Mouse (Mus musculus): ENCODE measurements around the gene Phactr1.

The Phactr1 gene

DNA sequence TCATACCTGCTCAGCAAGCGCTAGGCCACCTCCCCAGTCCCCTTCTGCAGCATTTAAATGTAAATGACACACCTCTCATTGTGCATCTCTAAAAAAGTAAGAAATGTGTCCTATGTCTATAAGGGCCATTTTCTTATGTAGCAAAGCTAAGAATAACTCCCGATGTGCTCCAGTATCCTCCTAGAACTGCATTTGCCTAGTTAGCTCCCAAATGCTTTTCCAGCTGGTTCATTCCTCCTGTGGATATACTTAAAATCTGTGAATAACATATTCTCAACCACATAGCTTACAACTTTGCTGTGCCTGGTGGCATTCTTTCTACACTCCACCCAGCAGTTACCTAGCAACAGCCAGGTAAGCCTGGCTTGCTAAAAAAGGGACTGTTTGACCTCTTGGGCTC, 349.8 kb downstream of the Phactr1 start:
- no peak for DNase-seq (ENCODE audit: low spot score)

- DNase-seq (ENCODE audit: low spot score), result no peak
These were observed 352.0 kb downstream of the Phactr1 start for GRCm38 (mm10) chr13:43032451-43032850.

GRCm38 (mm10) chr13:43036510-43036909, 356.1 kb downstream of the Phactr1 start:
- no peak for DNase-seq (ENCODE audit: low spot score)

DNA sequence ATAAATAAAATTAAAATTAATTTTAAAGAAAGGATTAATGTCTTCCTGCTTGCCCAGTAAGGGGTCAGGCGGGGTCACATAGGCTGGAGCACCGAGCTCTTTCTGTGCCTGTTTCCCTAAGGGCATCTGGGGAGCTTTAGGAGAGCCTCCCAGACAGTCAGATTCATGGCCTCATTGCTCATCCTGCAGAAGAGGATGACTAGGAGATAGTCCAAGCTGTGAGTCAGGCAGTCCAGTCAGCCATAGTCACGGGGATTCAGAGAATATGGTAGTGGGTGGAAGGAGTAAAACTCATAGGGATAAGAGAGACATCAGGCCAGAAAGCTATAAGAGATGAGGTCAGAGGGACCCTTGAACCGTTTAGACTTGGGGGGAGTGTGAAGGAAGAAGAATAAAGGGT, 362.3 kb downstream of the Phactr1 start:
- no peak for DNase-seq (ENCODE audit: low spot score)

DNA sequence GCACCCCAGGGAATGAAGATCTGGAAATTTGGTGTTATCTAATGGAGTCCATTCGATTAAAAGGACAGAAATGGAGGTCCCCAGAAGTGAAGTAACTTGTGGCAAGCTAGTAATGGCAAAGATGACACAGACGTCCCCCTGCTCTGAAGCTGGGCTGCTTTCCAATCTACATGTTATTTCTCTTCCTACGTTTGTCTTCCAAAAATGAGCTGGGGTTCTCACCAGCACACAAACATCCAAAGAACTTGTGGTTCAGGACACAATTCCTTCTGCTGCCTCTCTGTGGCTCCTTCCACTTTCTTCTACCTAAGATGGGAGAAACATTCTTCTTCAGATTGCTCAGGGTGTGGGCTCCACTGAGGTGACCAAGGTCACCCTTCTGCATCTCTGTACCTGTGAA, 368.1 kb downstream of the Phactr1 start:
- DNase-seq (ENCODE audit: low spot score), result no peak

DNA sequence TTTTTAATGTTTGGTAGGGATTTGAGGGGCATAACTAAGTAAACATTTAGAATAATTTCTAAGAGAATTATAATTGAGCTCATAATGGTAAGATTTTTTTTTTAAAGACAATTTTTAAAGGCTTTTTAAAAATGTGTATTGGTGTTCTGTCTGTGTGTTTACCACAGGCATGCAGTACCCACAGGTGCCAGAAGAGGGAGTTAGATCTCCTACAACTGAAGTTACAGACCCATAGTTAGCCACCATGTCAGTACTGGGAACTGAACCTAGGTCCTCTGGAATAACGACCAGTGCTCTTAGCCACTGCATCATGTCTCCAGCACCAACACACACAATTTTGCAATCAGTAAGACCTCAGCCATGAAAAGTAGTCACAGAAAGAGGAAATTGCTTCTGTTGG, 372.8 kb downstream of the Phactr1 start:
- DNase-seq (ENCODE audit: low spot score), result no peak

GRCm38 (mm10) chr13:43055136-43055535, 374.7 kb downstream of the Phactr1 start:
- no peak for DNase-seq (ENCODE audit: low spot score)

DNA sequence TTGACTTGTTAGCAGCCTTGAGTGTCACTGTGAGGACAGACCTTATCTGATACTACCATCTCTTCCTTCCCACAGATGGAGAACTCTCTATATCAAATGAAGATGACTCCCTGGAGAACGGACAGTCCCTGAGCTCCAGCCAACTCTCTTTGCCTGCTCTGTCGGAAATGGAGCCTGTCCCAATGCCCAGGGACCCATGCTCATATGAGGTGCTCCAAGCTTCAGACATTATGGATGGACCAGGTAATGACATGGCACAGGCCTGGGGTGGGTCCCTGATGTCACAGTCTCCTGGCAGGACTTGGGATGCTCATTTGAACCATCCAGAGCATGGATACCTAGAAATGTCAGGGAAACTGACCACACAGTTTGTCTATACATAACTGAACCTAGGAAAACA, 376.7 kb downstream of the Phactr1 start:
- DNase-seq (ENCODE audit: low spot score), result no peak

DNA sequence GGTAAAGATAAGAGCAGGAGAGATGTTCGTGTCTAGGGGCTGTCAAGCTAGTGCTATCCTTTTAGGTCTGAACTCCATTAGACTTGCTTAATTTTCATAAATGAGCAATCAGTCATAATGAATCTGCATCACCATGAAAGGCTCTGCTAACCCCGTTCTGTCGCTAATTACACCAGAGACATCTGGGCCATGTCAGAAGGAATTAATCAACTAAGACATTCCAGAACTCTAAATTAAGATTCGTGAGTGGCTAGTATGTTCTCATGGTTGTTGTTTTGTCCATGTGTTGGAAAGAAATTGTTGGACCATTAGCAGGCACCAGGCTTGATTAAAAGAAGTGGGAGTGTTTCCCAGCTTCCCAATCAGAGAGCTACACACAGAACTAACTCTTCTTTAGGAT, 382.9 kb downstream of the Phactr1 start:
- DNase-seq (ENCODE audit: low spot score), result no peak

DNA sequence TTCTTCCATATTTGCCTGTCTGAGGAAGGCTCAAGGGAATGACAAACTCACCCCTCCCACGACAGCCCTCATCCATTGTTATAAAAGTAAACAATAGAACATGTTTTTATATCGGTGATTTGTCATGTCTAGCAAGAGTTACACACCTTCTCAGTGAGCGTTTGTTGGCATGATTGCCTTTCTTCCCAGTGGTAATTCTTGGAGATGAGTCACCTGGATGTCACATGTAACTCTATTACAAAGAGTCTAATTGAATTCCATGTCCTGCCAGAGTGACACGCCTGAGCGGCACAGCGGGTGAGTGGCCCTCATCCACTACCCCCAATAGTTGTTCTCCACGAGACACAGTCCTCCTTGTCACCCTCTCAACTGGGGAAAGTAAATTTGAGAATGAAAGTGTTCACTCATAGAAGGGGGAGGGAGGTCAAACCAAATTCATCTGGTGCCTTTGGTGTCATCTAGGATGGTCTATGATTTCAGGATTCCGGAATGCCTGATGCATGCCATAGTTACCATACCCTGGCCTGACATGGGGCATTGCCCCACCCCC, 388.4 kb downstream of the Phactr1 start:
- no peak for DNase-seq (ENCODE audit: low spot score)

DNA sequence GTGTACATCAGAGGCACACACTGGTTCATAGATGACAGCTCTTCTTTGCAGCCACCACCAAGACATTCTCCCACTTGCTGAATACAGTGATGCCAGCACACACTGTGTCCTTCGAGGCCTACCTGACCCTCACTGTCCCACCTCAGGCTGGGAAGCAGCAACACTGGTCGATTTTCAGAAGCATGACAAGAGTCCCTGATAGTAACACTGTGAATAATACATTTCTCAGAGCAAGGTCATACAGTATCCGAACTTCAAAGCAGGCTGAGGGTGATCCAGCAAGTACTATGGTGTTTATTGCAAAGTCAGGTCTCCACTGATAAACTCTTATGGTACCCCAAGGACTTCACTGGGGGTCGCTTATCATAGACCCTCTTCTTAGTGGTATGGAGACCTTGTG, 390.1 kb downstream of the Phactr1 start:
- DNase-seq (ENCODE audit: low spot score), result no peak

DNA sequence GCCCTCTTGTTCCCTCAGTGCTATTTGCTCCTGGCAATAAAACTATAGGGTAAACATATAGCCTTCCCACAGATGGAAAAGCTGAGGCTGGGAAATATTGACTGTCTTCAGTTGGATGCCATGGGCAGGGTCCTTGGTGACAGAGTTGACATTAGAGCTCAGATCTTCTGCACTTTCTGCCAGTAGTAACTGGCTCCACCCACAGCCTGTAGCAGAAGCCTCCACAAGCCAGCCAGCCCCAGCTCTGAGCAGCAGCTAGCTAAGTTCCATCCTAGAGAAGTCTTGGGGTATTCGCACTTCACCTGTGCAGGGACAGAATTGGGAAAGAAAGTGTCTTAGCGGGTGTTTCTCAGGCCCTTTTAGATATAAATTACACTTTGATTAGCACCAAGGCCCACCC, 390.5 kb downstream of the Phactr1 start:
- no peak for DNase-seq (ENCODE audit: low spot score)

DNA sequence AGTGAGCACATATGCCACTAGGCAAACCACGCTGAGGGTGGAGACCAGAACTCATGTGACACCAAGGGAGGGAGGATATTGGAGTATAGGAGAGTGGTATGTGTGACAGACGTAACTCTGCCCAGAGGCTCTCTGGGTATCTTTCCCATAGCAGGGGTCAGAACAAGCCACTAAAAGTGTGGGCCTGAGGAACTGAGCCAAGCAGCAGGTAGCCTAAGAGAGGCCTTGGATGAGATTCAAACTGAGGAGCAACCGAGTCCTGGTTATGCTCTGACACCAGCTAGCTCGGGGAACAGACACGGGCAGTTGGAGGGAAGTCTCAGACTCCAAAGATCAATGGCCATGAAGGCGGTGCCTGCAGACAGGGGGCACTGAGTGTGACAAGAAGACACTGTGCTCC, 395.0 kb downstream of the Phactr1 start:
- no peak for DNase-seq (ENCODE audit: low spot score)

- no peak for DNase-seq (ENCODE audit: low spot score)
These were observed 397.1 kb downstream of the Phactr1 start for GRCm38 (mm10) chr13:43077485-43077884.

- DNase-seq (ENCODE audit: low spot score), result no peak
These were observed 404.8 kb downstream of the Phactr1 start for GRCm38 (mm10) chr13:43085226-43085625.

DNA sequence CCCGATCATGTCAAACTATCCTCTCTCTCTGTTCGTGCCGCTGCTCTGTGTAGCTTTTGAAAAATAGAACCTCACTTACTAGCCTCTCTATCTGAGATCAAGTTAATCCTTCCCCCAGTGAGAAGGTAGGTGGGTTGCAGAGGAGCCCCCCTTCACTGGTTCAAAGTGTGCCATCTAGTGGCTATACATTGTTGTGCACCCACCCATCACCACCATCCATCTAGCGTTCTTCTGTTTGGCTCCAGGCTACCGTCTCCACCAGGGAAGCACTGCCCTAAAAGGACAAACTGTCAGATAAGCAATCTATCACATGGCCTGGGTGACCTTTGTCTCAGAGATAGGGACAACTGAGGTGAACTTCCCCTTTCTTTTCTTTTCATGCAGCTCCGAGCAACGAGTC, 413.9 kb downstream of the Phactr1 start:
- no peak for DNase-seq (ENCODE audit: low spot score)

DNA sequence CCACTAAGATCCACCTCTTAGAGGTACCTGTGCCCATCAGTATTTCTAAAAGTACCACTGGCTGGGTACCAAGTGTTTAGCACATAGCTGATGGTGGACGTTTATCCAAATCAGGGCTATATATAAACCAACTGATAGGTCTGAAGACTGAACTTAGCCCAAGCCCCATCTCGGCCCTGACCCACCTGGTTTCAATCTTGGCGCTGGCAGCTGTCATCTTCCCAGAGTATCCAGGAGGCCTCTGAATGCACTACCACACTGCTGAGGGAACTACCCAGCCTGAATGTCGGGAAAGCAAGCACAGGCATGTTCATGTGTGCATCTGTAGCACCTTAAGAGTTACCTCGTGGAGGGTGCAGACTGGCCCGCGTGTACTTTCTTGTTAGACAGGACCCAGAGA, 422.5 kb downstream of the Phactr1 start:
- DNase-seq (ENCODE audit: low spot score), result no peak

DNA sequence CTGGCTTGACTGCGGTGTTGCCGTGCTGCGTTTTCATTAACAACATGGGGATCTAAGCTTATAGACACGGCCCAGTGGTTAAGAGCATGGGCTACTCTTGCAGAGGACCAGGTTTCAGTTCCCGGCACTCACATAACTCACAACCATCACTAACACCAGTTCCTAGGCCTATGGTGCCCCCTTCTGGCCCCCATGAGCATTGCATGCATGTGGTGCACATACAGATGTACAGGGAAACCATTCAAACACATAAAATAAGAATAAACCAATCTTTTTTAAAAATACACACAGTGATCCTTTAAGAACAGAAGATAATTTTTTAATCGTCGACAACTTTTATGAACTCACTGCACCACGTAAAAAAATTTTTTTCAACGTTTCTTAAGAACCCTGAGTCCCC, 424.1 kb downstream of the Phactr1 start:
- DNase-seq (ENCODE audit: low spot score), result no peak

GRCm38 (mm10) chr13:43112280-43112679, 431.9 kb downstream of the Phactr1 start:
- DNase-seq (ENCODE audit: low spot score), result peak; percentile 45

DNA sequence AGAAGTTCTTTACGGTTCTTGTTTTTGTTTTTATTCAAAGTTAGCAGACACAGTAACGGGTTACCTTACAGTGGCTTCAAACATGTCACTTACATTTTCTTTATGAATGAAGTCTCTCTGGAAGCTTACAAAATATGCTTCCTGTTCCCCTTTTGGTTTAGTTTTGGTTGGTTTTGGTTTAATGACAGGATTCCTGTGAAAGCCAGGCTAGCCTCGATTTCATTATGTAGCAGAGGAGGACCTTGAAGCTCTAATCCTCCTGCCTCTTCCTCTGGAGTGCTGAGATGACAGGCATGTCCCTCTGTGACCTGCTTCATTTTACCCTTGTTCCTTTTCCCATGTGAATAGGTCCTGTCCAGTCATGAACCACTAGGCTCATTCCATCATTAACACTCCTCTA, 432.3 kb downstream of the Phactr1 start:
- no peak for DNase-seq (ENCODE audit: low spot score)

GRCm38 (mm10) chr13:43113141-43113540, 432.7 kb downstream of the Phactr1 start:
- no peak for DNase-seq (ENCODE audit: low spot score)

DNA sequence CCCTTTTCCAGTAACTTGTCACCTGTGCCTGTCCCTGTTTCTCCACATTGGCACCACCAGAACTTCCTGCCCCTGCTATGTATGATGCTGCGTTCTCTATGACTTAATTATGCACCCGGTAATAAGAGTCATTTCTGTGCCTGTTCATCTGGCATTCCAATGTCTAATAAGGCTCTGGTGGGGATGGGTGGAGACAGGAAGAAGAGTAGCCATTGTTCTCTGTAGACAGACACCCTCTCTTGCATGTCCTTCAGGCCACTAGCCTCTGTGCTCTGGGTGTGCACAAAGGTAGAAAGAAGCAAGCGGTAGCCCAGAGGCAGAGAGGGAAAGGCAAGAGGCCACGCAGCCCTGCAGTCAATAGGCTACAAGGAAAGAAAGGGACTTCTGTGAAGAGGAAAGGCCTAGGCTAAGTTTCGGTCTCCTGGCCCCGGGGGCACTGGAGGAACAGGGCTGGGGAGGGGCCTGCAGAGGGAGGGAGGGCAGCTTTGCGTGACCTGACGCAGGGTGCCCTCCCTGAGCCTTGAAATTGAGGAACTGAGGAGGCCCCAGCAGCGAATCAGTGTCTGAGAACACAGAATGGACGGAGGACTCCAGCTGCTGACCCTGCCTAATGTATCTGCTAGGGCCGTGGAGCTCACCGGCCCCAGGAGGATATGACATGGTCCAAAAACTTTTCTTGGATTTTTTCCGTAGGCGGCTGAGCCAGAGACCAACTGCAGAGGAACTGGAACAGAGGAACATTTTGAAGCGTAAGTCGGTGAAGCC, 442.1 kb downstream of the Phactr1 start:
- DNase-seq (ENCODE audit: low spot score), result no peak

- DNase-seq (ENCODE audit: low spot score), result no peak
These were observed 443.7 kb downstream of the Phactr1 start for GRCm38 (mm10) chr13:43123895-43124682.
